Mouse (Mus musculus): ENCODE data around the gene Adam11. TPM values are rescaled to one million over a fixed set of nuclear protein-coding genes. Genes with fewer than 3 reads are reported as not detected.

Adam11 gene
- polyA plus RNA-seq, 1 experiment from 2014 or later, result 13.9 TPM

Other genes starting within 250 kb of the Adam11 start
- 43.2 and 43.4 TPM in 2 replicates for gene Gpatch8, start 205.0 kb upstream of the Adam11 start, polyA plus RNA-seq (2014; fragmentation: Nextera tagmentation; extraction: Ambion mirVana)
- 10.5 and 10.6 TPM in 2 replicates for gene Gm11627, start 182.0 kb upstream of the Adam11 start, polyA plus RNA-seq (2014; fragmentation: Nextera tagmentation; extraction: Ambion mirVana)
- 53.3 and 57.0 TPM in 2 replicates for gene Fzd2, start 157.0 kb upstream of the Adam11 start, polyA plus RNA-seq (2014; fragmentation: Nextera tagmentation; extraction: Ambion mirVana)
- gene Meioc, start 97.7 kb upstream of the Adam11 start, polyA plus RNA-seq (2014; fragmentation: Nextera tagmentation; extraction: Ambion mirVana), result 1.0 and 1.3 TPM in 2 replicates
- gene Ccdc43, start 63.7 kb upstream of the Adam11 start, polyA plus RNA-seq (2014; fragmentation: Nextera tagmentation; extraction: Ambion mirVana), result 64.6 and 71.1 TPM in 2 replicates
- gene Gjc1, start 58.3 kb downstream of the Adam11 start, polyA plus RNA-seq (2014; fragmentation: Nextera tagmentation; extraction: Ambion mirVana), result 90.5 and 97.0 TPM in 2 replicates
- not detected in 2 replicates for gene Higd1b, start 74.4 kb downstream of the Adam11 start, polyA plus RNA-seq (2014; fragmentation: Nextera tagmentation; extraction: Ambion mirVana)
- 246 and 257 TPM in 2 replicates for gene Eftud2, start 119.5 kb downstream of the Adam11 start, polyA plus RNA-seq (2014; fragmentation: Nextera tagmentation; extraction: Ambion mirVana)
- 1.00 and 1.5 TPM in 2 replicates for gene Ccdc103, start 119.8 kb downstream of the Adam11 start, polyA plus RNA-seq (2014; fragmentation: Nextera tagmentation; extraction: Ambion mirVana)
- not detected in 2 replicates for gene Fam187a, start 123.7 kb downstream of the Adam11 start, polyA plus RNA-seq (2014; fragmentation: Nextera tagmentation; extraction: Ambion mirVana)
- gene Gfap, start 139.5 kb downstream of the Adam11 start, polyA plus RNA-seq (2014; fragmentation: Nextera tagmentation; extraction: Ambion mirVana), result 0.22 and 0.25 TPM in 2 replicates
- gene Kif18b, start 163.7 kb downstream of the Adam11 start, polyA plus RNA-seq (2014; fragmentation: Nextera tagmentation; extraction: Ambion mirVana), result 7.1 and 7.4 TPM in 2 replicates
- 4.0 and 4.1 TPM in 2 replicates for gene C1ql1, start 185.2 kb downstream of the Adam11 start, polyA plus RNA-seq (2014; fragmentation: Nextera tagmentation; extraction: Ambion mirVana)